Mouse (Mus musculus) lung, postnatal 0 days (tissue): ENCODE data around the gene Msi2. TPM values are rescaled to one million over a fixed set of nuclear protein-coding genes. Genes with fewer than 3 reads are reported as not detected.
A peak's percentile ranks its signal among the peaks of the same experiment; 100 is the strongest.

Experiments
- ATAC-seq: fragments of 200-750 bp; cut with Nextera tagmentation; 2 replicates; pipeline ENCODE4 v1.8.0; 2017; ENCODE audit warnings: moderate library complexity
- DNase-seq: peaks from one replicate; pipeline ENCODE4 v3.0.0-alpha.2; 2016; ENCODE audit warnings: low spot score
- H3K27ac ChIP-seq: fragments of 300-500 bp; sonication (generic); 2 replicates; pipeline ENCODE4 v1.5.1; 2014; ENCODE audit warnings: antibody characterized with exemption, mild to moderate bottlenecking, low read length, mixed read lengths
- H3K27me3 ChIP-seq: fragments of 300-500 bp; sonication (generic); replicated peaks from 2 replicates; pipeline ENCODE4 v1.6.1; 2014; ENCODE audit warnings: low read length, mixed read lengths; ENCODE audit not compliant: insufficient read depth
- H3K36me3 ChIP-seq: fragments of 300-500 bp; sonication (generic); 2 replicates; pipeline ENCODE4 v1.6.1; 2014; ENCODE audit warnings: low read length, mixed read lengths; ENCODE audit not compliant: insufficient read depth
- H3K4me1 ChIP-seq: fragments of 300-500 bp; sonication (generic); 2 replicates; pipeline ENCODE4 v1.6.1; 2014; ENCODE audit warnings: antibody characterized with exemption, low read depth, low read length, mixed read lengths; ENCODE audit not compliant: insufficient read depth
- H3K4me2 ChIP-seq: fragments of 300-500 bp; sonication (generic); replicated peaks from 2 replicates; pipeline ENCODE4 v1.6.1; 2014; ENCODE audit warnings: low read depth, mild to moderate bottlenecking, low read length, moderate library complexity, mixed read lengths
- H3K4me3 ChIP-seq: fragments of 300-500 bp; sonication (generic); 2 replicates; pipeline ENCODE4 v1.5.1; 2014; ENCODE audit warnings: low read depth, low read length
- H3K9ac ChIP-seq: fragments of 300-500 bp; sonication (generic); replicated peaks from 2 replicates; pipeline ENCODE4 v1.6.1; 2014; ENCODE audit warnings: low read depth, mild to moderate bottlenecking
- H3K9me3 ChIP-seq: fragments of 300-500 bp; sonication (generic); 2 replicates; pipeline ENCODE4 v1.6.1; 2016; ENCODE audit warnings: low read length, mixed read lengths
- CTCF ChIP-seq: IDR thresholded peaks from 2 replicates; pipeline ENCODE4 v1.5.1; 2016; ENCODE audit warnings: antibody characterized with exemption, mild to moderate bottlenecking
- EP300 ChIP-seq: IDR thresholded peaks from 2 replicates; pipeline ENCODE4 v1.6.1; 2016; ENCODE audit warnings: antibody characterized with exemption, mild to moderate bottlenecking, control low read depth
- WGBS: fragments of 180-500 bp; shearing (Covaris S2); extraction: QIAGEN DNeasy Blood & Tissue Kit; methylation state at CpG from one replicate; pipeline ENCODE4 v1.1.7; 2014; 5-methylcytosine and 5-hydroxymethylcytosine counted together
- polyA plus RNA-seq: library from polyadenylated mRNA; unstranded; fragments of >200 nt; fragmentation: Nextera tagmentation; extraction: Ambion mirVana; gene quantifications from 2 replicates; pipeline ENCODE4 v1.2.1, GENCODE M21; 2015

The Msi2 gene
- polyA plus RNA-seq, 1 experiment from 2014 or later, result 12.6 TPM

DNA sequence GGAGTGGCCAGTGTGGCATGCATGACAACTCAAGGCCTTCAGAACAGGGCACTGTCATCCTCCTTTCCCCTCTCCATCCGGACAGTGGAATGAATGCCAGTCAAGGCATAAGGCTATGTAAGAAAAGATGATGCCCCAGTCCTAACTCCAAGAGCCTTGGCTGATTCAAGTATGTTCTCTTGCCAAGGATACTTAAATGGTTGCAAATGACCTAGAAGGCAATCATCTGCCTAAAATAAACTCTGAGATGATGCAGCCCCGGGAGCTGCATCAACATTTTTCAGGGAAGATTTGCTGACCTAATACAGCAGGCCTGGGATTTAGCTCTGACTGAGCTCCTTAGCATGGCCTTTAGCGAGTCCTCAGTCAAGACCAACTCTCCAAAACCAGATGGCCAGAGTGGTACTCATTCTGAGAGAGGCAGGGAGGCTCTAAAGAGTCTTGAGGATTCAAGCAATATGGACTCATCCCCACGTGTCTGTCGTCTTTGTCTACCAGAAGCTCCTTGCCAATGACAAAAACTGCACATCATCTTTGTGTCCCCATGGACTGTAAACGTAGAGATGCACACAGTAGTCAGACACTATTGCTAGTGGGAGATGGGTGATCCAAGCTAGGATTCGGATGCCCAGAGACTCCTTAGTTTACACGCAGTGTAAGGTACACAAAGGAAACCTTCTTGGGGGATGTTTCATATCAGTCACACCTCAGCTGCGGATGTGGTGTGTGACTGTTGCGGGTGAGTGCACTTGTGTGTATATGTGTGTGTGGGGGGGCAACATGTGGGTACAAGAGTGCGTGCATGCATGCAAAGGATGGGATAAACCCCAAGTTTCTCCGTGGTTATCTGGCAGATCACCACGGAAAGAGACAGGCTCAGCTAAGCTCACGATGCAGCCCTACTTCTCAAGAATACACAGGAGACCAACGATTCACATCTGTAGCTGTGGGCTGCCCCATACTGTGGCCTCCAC is 176.4 kb downstream of the Msi2 start:
- DNase-seq (peak; percentile 50), ATAC-seq (peak; percentile 18; the same call in 1 of the 2 replicates)
- no peak overlapping the region for H3K27ac ChIP-seq
- TF ChIP-seq EP300 (no peak), CTCF (no peak)
- no peak overlapping the region for H3K4me3 ChIP-seq
- H3K36me3 ChIP-seq, result no peaks in the 10 kb centered on the region
- no peak overlapping the region for H3K9ac ChIP-seq
- H3K4me2 ChIP-seq, result no peak overlapping the region
- 62% methylated on average over 15 of the region's 15 CpGs for WGBS
- H3K27me3 ChIP-seq, result no peaks in the 10 kb centered on the region
- H3K4me1 ChIP-seq, result peaks cover 15% of the 10 kb centered on the region; the same call in 1 of the 2 replicates
- H3K9me3 ChIP-seq, result no peaks in the 10 kb centered on the region

DNA sequence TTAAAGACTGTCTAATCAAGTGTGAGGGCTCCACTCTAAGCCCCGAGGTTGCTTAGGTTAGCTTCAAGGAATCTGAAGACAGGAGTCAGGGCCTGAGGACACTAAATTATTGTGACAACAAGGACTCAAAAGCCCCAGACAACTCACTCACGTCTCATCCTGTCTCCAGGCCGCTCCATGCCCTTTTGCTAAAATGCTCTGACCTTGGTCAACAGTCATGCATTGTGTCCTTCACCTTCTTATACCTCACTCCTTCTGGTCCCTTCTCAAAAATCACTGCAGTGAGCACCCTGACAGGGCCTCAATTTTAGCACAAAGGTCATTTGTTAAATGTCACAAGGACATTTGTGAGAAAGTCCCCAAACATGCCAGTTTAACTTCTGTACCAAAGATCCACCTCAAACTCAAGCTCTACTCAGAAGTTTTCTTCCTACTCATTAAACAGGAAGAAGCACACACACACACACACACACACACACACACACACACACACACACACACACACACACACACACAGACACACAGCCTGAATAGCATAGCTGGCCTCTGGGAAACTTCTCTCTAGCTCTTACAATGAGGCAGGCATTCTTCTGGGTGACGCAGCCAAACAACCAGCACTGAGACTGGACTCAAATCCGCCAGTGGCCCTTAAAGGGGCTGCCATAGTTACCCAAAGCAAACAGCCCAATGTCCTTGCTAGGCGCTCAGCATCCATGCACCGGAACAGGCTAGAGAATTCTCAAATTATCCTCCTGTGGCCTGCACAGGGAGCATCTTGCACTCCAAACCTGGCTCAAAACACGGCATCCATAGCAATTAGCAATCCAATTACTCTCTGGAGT is 178.5 kb downstream of the Msi2 start:
- no peak overlapping the region for H3K27ac ChIP-seq
- no peaks in the 10 kb centered on the region for H3K27me3 ChIP-seq

DNA sequence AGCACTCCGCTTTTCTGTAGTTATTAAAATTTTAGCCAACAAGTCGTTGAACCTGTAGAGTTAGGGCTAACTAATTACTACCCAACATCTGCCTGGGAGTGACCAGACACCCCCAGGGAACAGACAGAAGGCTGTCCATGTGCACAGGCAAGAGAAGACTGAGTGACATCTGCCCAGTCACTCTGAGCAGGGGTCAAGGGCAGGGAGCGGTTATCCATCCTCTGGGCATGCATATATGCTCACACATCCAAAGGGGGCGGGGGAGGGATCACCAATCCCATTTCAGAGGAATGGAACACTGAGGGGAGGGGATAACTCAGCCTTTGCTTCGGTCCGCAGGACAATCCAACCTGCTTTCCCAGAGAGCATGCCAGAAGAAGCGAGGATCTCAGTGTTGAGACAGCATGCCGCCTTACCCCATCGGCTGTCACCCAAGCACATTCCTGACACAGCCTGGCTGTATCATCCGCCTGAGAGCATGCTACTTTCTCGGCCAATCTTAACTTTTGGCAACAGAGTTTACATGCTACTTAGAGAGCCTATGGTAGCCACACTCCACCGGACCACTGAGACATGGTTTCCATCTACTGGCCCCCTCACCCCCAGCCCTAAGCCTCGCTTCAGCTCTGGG is 179.5 kb downstream of the Msi2 start:
- H3K27ac ChIP-seq, result no peak overlapping the region

More for the DNA sequence above, 178.5 kb downstream of the Msi2 start:
- peak; percentile 61 for ATAC-seq
- no peak overlapping the region for H3K9ac ChIP-seq
- DNase-seq, result peak; percentile 73
- H3K36me3 ChIP-seq, result no peaks in the 10 kb centered on the region
- H3K4me1 ChIP-seq, result peaks cover 15% of the 10 kb centered on the region; the same call in 1 of the 2 replicates
- TF ChIP-seq CTCF (no peak), EP300 (no peak)
- WGBS, result 61% methylated on average over 8 of the region's 8 CpGs
- no peaks in the 10 kb centered on the region for H3K9me3 ChIP-seq
- no peak overlapping the region for H3K4me2 ChIP-seq
- H3K4me3 ChIP-seq, result no peak overlapping the region

DNA sequence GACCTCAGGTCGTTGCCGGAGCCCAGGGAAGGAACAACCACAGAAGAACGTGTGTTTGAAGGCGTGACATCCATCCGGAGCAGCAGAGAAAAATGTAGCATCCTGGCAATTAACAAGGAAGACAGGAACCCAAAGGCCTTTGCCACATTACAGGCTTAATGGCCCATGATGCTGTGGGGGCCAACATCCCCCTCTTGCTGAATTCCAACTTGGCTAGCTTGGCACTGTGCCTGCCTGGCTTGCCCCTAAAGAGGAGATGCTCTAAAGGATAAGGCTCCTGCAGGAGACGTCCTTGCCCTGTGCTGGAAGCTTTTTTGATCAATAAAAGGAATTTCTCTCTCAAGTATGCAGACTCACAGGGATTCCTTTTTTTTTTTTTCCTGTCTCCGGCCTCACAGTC is 181.0 kb downstream of the Msi2 start:
- Histone ChIP-seq H3K27ac (no peak overlapping the region), H3K4me1 (peaks cover 11% of the 10 kb centered on the region; the same call in 1 of the 2 replicates), H3K36me3 (no peaks in the 10 kb centered on the region), H3K27me3 (no peaks in the 10 kb centered on the region), H3K4me3 (no peak overlapping the region), H3K9ac (no peak overlapping the region), H3K9me3 (no peaks in the 10 kb centered on the region), H3K4me2 (no peak overlapping the region)
- no peak for TF ChIP-seq EP300
- no peak for TF ChIP-seq CTCF
- 64% methylated on average over 7 of the region's 7 CpGs for WGBS
- ATAC-seq (no peak), DNase-seq (no peak)

More for the DNA sequence above, 179.5 kb downstream of the Msi2 start:
- Histone ChIP-seq H3K4me3 (no peak overlapping the region), H3K4me2 (no peak overlapping the region), H3K36me3 (no peaks in the 10 kb centered on the region), H3K9me3 (no peaks in the 10 kb centered on the region), H3K9ac (no peak overlapping the region), H3K4me1 (peaks cover 15% of the 10 kb centered on the region; the same call in 1 of the 2 replicates), H3K27me3 (no peaks in the 10 kb centered on the region)
- DNase-seq (peak; percentile 34), ATAC-seq (peak; percentile 20; the same call in 1 of the 2 replicates)
- TF ChIP-seq CTCF (no peak), EP300 (no peak)
- WGBS, result 64% methylated on average over 13 of the region's 13 CpGs

DNA sequence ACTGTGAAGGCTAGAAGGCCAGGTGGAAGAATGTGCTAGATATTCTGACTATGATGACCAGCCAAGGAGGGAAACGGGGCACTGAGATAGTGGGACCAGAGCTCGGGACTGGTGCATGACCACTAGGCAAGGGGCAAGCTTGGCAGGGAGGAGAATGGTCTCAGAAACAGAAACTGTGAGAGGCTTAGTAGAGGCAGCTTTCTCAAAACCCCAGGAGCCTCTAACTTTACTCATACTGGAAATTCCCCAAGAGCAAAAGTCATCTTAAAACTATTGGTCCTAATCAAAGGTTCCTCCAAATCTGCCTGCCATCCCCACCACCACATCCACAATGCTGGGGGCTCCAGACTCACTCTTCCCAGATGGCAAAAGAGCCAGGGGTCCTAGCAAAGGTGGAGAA is 181.5 kb downstream of the Msi2 start:
- Histone ChIP-seq H3K36me3 (no peaks in the 10 kb centered on the region), H3K9ac (no peak overlapping the region), H3K4me2 (no peak overlapping the region), H3K9me3 (no peaks in the 10 kb centered on the region), H3K27ac (no peak overlapping the region), H3K4me3 (no peak overlapping the region), H3K4me1 (peaks cover 11% of the 10 kb centered on the region; the same call in 1 of the 2 replicates), H3K27me3 (no peaks in the 10 kb centered on the region)
- ATAC-seq (no peak), DNase-seq (no peak)
- whole genome bisulfite sequencing, result 100% methylated on average over 2 of the region's 2 CpGs
- no peak for TF ChIP-seq CTCF
- no peak for TF ChIP-seq EP300
